Mouse (Mus musculus) adrenal gland, postnatal 14 days (tissue): ENCODE measurements around the gene Spag9. TPM values are rescaled to one million over a fixed set of nuclear protein-coding genes. Genes with fewer than 3 reads are reported as not detected.
A peak's percentile ranks its signal among the peaks of the same experiment; 100 is the strongest.

Source experiments
- DNase-seq: peaks from one replicate; pipeline ENCODE4 v3.0.0; 2021; ENCODE audit warnings: mixed read lengths
- total RNA-seq: library from RNA; stranded (reverse); gene quantifications from 2 replicates; pipeline ENCODE4 v1.2.3, GENCODE M21; 2021

Gene Spag9
- total RNA-seq, 1 experiment from 2014 or later = 121 TPM

DNA sequence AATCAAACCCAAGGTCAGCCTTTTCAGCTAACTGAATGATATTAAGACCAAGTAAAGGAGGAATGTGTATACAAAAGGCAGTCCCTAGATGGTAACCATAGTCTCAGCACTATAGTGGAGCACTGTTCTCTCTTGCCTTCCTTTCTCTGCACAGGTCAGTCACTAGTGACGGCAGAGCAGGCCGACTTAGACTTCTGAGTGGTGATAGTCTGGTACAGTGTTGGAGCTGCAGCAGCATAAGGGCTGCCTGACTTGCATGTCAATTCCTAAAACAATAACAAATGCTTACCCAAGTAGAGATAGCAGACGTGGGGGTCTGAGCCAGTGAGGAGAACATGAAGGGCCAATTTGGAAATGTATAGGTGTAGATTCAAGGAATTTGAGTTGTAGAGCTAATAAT lies 58.3 kb downstream of the Spag9 start:
- DNase-seq = no peak

DNA sequence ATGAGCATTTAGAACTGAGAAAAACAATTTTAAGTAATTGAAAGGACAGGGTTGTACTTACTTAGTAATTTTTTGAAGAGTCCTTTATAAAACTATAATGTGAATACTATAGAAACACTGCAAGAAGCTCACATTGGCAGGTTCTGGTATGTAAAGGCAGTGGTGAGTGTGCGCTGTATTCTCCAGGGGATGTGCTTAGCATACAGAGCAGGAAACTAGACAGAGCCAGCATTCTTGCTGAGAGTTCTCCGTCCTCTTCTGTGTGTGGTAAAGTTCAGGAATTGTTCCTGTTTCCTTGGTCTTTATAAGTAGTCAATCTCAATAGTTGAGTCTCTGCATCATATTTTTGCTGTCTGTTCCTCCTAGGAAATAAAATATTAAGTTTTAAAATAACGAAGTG lies 59.0 kb downstream of the Spag9 start:
- no peak for DNase-seq

DNA sequence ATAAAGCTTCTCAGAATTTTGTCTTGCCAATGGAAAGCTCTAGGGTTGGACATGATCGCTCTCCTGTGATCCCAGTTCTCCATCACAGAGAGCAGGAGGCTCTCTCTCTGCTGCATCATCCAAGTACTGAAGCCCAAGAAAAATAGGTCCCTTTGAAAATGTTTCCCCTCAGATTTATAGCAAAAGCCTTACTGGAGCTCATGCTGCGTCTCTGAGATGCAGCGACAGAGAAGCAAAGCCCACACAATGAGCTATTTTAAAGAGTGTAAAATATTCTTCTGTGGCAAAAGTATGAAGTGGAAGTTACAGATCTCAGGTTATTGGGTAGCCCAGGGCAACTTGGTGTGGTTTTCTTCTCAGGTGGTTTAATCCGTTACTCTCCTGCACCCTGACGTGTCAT lies 68.0 kb downstream of the Spag9 start:
- DNase-seq = no peak

DNA sequence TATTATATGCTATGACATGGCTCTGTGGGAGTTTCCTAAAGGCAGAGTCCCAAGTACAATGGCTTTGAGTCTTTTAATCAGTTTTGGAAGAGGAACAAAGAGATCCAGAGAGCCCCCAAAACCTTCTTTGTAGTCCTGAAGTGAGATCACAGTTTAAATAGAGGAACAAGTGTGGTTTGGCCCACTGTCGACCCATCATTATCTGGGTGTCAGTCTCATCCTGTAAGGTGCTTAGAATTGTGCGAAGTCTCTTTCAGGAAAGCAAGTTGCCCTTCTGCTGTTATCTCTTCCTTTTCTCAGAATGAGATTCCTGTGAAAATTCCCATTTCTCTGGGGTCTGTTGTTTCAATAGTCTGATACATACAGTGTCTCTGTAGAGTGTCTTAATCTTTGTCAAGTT lies 74.6 kb downstream of the Spag9 start:
- DNase-seq = no peak

DNA sequence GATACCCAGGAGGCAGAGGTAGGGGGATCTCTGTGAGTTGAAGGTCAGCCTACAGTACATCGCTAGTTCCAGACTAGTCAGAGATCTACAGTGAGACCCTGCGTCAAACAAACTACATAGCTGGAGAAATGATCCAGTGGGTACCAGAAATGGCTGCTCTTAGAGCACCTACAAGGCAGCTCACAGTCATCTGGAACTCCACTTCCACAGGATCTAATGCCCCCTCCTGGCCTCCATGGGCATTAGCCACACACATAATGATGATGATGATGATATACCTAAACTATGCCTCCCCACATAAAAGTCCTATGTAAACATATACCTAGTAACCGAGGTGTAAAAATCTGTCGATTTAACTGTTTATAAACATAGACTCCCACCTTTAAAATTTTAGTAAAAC lies 77.4 kb downstream of the Spag9 start:
- peak; percentile 25 for DNase-seq

DNA sequence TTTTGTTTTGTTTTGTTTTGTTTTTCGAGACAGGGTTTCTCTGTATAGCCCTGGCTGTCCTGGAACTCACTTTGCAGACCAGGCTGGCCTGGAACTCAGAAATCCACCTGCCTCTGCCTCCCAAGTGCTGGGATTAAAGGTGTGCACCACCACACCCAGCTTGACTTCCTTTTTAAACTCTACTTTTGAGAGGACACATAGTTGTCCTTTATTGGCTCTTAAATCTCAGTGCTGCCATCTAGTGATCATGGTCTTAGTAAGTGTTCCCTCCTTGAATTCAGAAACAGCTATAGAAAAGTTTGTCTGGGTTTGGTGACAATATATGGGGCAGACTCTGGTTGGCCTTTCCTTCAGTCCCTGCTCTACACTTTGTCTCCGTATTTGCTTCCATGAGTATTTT lies 91.1 kb downstream of the Spag9 start:
- peak; percentile 29 for DNase-seq

DNA sequence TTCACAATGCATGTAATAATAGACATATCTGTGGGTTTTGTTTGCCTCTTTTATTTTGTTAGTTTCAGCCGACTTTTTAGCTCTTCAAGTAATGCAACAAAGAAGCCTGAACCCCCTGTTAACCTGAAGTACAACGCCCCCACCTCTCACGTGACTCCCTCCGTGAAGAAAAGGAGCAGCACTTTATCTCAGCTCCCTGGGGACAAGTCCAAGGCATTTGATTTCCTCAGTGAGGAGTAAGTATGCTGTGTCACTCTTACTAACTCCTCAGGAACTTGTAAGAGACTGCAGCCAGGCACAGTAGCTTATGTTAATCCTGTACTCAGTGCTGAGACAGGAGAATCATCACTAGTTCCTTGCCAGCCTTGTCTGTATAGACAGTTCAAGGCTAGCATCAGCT lies 94.6 kb downstream of the Spag9 start:
- no peak for DNase-seq

DNA sequence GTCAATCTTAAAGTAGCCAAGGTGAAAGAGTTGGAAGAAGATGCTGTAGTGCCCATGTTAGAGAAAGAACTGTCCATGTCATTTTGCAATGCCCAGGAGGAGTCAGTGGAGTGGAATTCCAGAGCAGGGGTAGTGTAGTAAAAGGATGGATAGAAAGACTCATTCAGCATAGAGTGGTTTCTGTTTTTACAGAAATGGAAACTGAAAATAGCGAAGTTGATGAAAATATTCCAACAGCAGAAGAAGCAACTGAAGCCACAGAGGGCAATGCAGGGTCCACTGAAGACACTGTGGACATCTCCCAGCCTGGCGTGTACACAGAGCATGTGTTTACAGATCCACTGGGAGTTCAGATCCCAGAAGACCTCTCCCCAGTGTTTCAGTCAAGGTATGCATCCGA lies 101.6 kb downstream of the Spag9 start:
- DNase-seq = no peak

DNA sequence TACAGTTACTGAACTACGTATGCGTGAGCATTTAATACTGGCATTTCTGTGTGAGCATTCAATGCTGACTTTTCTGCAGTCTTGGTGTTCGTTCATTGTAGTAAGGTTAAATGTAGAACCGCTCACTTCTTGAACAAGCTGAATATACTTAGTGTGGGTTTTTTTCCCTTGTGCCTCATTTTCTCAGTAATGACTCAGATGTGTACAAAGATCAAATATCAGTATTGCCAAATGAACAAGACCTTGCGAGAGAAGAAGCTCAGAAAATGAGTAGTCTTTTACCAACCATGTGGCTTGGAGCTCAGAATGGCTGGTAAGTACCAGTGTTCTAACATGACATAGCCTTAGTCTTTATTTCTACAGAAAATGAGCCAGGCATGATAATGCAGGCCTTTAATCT lies 102.9 kb downstream of the Spag9 start:
- no peak for DNase-seq

DNA sequence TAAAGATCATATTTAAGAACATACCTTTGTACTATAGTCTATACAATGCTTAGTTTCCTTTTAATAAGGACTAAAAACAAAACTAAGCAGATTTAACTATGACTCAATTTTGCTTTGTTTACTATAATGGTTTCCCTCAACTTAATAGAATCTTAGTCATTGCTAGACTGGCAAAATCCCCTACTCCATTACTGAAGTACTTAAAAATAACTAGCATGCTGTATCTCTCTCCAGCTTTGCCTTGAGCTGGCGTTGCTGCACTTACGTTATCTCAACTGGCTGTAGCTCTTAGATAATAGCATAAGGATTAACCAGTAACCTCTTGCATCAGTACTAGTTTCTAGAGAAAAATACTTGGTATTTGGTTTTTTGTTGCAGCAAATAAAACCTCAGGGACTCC lies 117.9 kb downstream of the Spag9 start:
- DNase-seq = no peak

DNA sequence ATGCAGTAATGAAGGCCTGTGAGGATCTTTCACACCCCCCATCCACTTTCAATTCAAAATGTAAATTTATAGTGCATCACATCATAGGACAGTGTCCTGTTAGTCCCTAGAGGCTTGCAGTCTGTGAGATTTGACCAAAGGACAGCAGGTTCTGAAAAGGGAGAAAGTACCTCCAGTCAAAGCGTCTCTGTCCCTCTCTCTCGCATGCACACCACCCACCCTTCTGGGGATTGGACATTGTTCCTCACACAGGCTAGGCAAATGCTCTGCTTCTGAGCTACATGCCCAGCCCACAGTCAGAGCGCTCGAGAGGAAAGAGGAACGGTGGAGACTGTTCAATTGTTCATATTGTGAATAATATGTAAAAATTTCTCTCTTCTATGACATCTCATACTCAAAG lies 119.5 kb downstream of the Spag9 start:
- DNase-seq = no peak

DNA sequence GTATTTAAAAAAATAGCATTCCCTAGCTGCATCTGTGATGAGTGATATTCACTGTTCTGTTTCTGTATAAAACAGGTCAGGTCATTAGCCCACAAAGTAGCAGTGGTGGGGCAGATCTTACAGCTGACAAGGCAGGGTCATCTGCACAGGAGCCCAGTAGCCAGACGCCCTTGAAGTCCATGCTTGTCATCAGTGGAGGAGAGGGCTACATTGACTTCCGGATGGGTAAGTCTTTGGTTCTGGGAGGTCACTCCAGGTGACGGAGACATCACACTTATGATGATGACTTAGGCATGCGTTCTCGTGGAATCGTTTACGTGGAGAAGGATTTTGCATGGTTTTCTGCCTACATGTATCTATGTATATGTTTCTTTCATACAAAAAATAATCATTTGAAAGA lies 120.8 kb downstream of the Spag9 start:
- no peak for DNase-seq

DNA sequence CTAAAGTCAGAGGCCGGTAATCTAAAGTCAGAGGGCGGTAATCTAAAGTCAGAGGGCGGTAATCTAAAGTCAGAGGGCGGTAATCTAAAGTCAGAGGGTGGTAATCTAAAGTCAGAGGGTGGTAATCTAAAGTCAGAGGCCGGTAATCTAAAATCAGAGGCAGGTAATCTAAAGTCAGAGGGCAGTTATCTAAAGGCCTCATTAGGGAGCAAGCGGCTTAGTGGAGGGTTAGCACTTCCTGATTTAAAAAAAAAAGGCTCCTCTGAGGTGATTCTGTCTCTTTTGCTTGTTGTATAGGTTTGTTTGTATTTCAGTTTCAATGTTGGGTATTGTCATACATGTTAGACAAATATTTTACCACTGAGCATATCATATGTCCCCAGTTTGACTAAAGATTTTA lies 121.9 kb downstream of the Spag9 start:
- no peak for DNase-seq

DNA sequence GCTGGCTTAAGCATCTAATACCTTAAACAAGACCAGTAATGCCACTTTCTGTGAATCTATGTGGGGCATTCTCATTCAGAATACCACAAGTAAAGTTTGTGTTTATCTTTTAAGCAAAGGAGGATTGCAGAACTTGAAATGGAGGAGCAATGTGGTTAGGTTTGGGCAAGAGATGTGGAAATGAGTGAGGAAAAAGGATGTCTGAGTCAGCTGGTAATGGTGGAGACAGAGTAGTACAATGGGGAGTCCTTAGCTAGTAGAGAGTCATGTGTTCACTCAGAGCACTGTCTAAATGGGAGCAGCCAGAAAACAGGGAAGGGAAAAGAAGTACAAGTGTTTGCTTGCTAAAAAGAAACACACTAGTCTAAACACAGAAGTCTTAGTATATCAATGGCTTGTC lies 122.7 kb downstream of the Spag9 start:
- DNase-seq = no peak

DNA sequence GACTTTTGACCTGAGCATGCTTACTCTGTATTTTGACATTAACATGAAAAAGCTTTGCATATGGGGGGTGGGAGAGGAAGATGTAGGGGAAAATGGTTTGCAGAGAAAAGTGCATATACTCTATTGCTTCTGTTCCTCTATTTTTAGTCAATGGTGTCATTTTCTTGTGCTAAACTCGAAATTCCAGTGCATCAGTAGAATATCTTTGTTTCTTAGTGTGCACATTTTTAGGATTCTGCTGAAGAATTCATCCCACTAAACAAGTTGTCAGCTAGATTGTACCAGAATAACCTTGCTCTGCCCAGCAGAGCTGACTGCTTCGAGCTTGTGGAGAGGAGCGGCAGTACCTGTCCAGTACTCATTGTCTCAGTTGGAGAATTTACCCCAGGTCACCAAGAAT lies 124.8 kb downstream of the Spag9 start:
- no peak for DNase-seq

DNA sequence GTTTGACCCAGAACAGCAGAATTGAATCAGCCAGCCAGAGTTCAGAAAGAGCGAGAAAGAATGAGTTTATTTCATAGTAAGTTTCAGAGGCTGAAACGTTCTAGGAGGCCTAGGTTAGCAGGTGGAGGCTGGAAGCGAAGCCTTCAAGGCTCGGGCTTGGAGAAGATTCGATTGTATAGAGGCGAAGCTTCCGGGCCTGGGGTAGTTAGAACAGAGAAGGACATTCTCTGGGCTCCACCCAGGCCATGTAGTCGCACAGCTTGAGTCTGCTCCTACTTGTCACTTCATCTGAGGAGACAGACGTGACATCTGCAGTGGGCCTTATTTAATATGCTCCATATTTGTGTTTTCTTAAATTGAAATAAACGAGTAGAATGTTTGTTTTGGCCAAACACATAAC lies 125.6 kb downstream of the Spag9 start:
- no peak for DNase-seq

DNA sequence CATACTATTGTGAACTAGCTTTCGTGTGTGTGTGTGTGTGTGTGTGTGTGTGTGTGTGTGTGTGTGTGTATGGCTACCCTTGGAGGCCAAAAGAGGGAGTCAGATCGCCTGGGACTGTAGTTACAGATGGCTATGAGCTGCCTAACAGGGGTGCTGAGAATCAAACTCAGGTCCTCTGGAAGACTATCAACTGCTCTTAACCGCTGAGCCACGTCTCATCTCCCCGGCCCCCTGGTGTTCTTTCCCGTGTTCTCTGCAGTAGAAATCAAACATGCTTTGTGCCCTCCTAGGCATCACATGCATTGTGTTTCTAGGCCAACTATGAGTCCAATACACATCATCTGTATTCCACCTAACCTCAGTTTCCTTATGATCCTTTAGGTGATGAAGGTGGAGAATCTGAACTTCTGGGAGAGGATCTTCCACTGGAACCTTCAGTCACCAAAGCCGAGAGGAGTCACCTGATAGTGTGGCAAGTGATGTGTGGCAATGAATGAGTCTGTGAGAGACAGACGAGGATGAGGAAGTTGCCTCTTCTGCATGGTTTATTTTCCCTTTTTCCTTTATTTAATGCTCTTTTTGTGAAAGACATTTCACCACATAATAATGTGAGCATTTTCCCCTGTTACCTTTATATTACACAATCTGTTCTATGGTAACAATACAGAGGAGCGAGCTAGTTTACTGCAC lies 126.6 kb downstream of the Spag9 start:
- no peak for DNase-seq

DNA sequence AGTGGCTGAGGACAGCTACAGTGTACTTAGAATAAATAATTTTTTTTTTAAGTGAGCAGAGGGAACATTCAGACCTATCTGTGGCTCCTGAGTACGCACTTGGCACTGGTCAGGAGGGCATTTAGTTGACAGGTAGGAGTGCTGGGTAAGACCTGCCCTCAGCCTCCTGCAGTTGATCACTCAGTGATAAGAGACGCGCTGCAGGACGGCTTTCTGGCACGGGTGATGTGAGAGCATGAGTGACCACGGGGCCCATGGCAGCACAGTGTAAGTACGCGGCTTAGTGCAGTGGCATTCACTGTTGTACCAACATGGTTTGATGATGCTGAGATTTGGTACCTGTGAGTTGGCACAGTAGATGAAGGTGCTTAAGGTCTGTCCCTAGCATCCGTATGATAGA lies 130.8 kb downstream of the Spag9 start:
- no peak for DNase-seq

DNA sequence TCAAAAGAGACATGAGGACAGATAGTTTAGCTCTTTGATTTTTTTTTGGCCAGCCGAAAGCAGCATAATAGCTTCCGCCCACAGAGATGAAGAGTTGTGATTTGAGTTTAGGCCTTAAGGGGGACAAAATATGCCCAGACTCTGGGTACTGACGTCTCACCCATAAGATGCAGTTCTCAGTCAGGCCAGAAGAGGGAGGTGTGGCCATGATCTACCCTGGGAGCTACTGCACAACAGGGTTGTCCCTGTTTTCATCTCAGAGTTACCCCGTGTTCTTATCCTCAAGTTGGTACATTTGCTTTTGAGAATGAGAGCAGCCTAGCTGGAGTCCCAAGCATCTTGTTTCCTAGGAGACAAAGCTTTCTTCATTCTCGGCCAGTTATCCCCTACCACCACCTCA lies 132.1 kb downstream of the Spag9 start:
- DNase-seq = peak; percentile 92

DNA sequence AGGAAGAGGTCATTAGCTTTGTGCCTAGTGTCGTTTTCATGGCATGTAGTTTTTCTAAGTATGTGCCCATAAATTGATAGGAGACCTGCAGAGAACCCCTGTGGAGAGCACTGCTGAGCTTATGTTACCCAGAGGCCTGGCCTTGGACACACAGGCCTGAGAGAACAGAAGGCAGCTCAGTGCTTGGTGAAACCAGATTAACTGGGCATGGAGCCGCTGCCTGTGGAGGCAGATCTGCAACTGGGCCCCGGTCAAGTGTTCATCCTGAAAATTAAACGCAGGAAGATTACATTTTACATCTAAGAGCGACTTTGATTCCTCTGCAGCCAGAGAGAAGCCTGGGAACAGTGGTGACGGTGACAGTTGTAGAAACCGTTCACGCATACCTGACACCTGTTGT lies 132.6 kb downstream of the Spag9 start:
- DNase-seq = no peak

DNA sequence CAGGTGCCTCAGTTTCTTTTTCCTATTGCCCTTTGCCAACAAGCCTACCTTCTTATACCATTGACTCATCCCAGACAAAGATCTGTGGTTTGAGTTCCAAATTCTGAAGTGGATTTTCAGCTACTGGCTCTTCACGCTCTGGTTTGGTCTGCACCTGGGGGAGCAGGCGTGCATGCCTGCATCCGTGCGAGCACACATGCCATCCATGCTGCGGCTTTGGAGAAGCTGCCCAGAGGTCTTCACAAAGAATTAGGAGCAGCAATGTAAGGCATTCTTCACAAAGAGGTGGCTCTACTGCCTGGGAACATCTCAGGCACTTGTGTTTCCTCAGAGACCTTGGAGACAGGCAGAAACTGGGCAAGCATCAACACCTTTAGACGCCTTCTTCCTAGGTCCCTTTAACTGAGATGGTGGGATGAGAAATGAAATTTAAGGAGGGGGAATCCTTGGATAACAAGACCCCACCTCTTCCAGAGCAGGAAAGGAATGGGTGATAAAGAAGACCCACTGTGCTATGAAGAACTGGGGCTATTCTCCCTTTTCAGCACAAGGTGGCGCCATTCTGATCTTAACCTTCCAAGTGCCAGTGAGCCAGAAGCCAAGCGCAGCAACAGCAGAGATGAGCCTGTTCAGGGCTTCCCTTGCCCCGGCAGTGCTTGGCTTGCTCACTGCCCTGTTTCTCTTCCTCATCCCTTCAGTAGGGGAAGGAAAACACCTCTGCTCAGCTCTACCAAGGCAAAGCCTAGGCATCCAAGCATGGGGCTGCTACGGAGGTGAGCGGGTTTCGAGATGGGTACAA lies 133.6 kb downstream of the Spag9 start:
- DNase-seq = peak; percentile 82

DNA sequence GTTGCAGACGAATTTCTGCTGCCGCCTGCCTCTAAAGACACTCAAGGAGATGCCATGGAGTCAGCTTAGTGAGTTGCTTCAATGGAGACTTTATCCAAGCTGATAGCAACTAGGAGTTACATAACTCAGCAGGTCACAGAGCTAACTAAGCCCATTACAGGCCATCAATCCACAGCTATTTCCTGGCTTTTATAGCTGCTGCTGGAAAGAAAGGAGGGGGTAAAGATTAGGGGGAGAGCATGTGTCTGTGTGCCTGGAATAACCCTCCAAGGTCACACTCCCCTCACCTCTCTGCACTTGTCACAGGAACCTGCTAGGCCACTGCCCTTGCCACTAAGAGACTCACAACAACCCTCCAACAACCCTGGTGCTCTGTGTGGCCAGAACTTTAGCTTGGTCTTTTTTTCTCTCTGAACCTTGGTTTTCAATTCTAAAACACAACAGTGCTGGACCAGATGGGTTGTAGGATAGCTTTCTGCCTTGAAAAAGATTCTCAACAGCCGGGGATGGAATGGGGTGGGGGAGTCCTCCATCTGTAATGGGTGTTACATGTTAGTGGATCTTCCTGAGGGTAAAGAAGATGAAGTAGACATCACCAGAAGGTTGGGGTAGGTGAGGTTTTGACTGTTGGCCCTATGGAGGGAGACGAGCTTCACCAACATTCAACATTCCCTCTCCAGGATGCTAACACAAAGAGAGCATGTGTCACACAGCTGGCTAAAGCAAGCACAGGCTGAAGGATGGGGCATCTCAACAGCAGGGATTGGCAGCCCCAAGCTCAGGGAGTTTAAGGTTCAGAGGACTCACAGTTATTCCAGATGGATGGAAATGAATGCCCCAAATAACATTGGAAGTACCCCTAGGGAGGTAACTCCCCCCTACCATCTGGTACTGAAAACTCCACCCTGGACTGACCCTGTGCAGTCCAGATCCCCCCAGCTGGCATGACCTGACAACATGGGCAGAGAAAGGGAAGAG lies 134.5 kb downstream of the Spag9 start:
- DNase-seq = no peak
